Mouse (Mus musculus) embryo, embryonic 10.5 days (tissue): Measurements from ENCODE around the gene Dus3l.
A peak's percentile ranks its signal among the peaks of the same experiment; 100 is the strongest.

Source experiments
- DNase-seq: peaks from one replicate; pipeline ENCODE4 v3.0.0-alpha.2; 2015; ENCODE audit warnings: low spot score

Gene Dus3l

DNA sequence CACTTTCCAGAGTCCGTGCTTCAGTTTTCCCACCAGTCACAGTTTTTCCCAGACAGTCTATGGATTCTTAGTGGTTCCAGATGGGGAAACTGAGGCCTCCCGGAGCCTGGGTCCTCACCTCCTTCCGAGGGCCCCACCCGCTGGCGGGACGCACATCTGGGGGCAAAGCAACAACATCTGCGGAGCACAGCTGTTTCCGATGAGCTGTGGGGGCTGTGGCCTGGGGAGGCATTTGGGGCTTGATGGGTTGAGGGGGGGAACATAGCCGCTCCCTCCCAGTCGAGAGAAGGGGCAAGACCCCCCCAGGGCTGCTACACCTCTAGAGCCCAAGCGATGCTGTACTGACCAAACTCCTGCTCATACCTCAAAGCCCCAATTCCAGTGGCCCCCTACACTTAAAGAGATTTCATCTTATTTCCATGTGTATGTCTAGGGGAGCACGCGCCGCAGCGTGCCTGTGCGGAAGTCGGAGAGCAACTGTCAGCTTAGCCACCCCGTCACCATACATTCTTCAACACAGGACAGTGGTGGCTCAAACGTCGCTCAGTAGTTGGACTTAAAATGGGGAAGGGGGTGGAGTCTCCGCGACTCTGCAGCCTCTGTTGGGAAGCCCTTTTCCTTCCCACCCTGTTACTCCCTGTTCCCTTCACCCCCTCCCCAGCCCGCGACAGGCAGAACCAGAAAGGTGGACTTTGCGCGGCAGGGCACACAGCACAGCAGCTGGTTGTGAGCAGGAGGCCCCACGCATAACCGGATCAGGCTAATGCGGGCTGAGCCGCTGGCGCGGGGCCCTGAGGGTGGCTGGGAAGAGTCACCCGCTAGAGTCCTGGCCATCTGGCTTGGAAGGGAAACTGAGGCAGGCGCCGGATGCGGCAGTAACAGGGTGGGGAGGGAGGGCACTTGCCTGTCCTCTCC is 10.0 kb upstream of the Dus3l start:
- no peak for DNase-seq

DNA sequence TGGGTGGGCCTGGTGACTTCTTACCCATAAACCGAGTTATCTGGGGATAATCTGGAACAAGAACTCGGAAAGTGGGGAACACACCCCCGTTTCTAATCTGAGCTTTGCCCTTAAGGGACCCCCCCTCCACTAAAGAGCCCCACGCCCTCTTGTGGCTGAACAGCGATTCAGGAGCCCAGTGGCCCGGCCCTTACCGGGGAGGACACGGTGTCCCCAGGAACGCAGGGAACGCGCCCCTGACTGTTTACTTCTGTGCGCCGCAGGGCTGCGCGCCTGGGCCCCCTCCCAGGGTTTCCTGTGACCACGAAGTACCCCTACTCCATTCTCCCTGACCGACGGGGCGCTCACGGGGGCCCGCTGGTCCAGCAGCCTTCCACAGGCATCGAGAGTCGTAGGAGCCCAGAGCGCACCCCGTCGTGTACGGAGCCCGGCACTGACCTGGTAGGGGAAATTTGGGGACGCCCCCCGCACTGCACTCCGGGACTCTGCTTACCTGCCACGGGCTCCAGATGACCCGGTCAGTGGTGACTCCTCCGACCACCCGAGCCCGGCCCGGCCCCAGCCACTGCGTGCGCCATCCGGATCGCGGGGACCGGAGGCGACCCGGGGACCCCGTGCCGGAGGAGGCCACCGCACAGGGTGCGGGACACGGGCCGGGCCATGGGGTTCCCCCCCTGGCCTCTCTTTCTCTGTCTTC is 7.7 kb upstream of the Dus3l start:
- no peak for DNase-seq

DNA sequence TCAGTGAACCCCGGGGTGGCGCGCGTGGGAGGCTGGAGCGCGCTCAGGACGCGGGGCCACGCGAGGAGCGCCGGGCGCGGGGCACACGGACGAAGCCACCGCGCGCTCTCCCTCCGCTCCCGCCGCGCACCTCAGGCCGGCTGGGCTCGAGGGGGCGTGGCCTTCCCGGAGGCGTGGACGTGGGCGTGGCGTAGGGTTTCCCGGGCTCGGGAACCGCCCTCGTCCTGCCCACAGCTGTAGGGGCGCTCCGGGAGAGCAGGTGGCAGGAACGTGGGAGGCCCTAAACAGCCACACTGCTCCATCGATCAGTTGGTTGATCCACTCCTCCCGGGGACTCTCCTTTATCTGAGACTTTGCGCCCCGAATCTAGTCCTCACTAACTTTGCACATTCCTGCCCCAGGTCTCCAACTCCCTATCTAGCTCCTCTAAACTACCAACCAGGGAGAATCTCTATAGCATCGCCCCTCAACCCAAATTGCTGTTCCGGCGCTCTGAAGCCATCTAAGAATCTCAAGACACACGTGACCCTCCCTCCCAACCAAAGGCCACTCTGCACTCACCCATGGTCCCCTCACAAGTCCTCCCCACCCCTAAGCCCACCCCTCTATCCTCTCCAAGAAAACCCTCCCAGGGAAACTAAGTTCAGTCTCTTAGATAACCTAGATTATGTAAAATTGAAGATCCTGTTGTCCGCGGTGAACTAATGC is 7.0 kb upstream of the Dus3l start, which contains the start of gene Nrtn:
Nrtn (minus strand) TSS at position 115 of the 708 bp plus-strand sequence.
- peak; percentile 88 for DNase-seq

GRCm38 (mm10) chr17:56758132-56758531 is 6.4 kb upstream of the Dus3l start:
- DNase-seq = peak; percentile 63

DNA sequence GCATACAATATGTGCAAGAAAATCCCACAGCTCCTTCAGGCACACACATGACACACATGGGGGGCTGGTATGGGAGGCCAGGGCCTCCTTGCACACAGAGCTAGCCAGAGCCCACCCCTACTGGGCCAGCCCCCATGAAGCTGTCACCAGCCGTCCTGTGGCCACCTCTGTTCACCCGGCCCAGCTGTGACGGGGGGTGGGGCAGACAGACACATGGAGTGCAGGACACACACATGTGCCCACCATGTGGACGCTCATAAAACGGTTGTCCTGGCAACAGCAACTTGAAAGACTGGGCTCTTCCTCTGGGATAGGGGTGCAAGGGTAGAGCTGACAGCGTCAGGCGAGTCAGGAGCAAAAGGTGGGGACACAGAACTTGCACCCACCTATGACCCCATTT is 5.3 kb upstream of the Dus3l start:
- DNase-seq = peak; percentile 40

GRCm38 (mm10) chr17:56761077-56761476 is 3.5 kb upstream of the Dus3l start:
- no peak for DNase-seq

GRCm38 (mm10) chr17:56761991-56762410 is 2.6 kb upstream of the Dus3l start:
- DNase-seq = peak; percentile 93

DNA sequence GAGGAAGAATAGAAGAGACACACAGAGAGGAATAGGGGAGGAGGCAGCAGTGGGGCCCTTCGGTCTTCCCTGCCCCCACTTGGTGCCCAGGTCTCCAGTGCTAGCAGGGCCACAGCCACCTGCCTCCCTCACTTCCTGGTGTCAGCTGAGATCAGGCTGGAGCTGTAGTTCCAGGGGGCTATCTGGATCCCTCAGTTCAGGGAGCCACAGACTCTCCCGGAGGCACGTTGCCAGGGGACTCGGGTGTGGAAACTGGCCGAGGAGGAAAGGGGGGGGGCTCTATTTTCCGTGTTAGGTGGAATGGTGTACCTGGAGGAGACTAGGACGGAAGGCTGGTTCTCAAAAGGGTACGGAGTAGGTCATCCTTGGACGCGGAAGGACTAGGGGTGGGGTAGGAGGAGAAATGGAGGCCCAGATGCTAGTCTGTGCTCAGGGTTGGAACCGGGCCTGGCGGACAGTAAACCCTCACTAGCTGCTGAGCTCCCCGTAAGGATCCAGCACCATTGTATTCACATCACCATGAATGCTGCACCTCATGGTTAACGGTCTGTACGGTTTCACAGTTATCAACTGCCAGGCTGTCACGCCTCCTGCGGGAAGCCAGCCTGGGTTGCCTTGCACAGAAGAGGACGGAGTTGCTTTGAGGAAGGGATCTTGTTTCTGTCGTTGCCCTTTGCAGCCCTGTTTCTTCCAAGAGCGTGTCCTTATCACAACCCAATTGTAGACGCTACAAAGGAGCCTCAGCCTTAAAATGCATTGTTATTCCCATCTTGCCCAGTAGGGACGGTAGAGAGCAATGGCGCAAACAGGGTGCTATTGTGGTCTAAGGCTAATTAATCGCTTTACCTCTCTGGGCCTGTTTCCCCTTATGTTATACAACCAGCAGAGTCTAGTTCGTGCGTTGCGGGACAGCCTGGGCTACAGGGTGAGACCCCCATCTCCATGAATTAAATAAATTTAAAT is 1.5 kb upstream of the Dus3l start:
- DNase-seq = peak; percentile 80

- DNase-seq = no peak
These were observed 761 bp upstream of the Dus3l start for GRCm38 (mm10) chr17:56763741-56764250.

GRCm38 (mm10) chr17:56765431-56765830 is 874 bp downstream of the Dus3l start:
- DNase-seq = no peak

GRCm38 (mm10) chr17:56766631-56767405 is 2.3 kb downstream of the Dus3l start:
- no peak for DNase-seq

DNA sequence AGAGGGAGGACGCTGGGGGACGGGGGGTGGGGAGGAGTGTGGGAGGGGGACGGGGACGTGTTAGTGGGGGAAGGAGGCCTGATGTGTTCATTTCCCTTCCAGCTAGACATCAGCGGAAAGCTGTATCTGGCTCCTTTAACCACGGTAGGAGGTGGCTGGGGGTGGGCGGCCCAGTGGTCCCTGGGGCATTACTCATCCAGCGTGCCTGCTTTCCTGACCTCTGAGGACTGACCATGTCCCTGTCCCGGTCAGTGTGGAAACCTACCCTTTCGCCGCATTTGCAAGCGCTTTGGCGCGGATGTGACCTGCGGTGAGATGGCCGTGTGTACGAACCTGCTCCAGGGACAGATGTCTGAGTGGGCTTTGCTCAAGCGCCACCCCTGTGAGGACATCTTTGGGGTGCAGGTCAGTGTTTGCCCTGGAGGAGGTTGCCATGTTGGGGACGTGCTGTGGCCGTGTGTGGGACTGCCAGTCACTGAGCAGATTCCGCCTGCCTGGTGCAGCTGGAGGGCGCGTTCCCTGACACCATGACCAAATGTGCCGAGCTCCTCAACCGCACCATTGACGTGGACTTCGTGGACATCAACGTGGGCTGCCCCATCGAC is 3.1 kb downstream of the Dus3l start:
- DNase-seq = no peak

DNA sequence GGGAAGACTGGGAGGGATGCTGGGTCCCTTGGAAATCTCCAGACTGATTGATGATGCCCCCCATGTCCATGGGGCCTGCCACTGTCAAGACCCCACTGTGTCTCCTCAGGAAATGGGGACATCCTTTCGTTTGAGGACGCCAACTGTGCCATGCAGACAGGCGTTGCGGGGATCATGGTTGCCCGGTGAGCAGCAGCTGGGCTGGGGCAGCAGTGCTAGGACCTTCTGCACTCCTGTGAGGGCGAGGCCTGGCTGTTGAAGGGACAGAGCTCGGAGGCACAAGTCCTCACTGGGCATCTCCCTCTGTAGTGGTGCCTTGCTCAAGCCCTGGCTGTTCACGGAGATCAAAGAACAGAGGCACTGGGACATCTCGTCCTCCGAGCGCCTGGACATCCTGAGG is 4.4 kb downstream of the Dus3l start:
- DNase-seq = no peak

GRCm38 (mm10) chr17:56769950-56770349 is 5.4 kb downstream of the Dus3l start, which contains the start of gene Prr22:
Prr22 (plus strand) TSS chr17:56770250.
- DNase-seq = no peak

GRCm38 (mm10) chr17:56777568-56777967 is 13.0 kb downstream of the Dus3l start:
- no peak for DNase-seq

DNA sequence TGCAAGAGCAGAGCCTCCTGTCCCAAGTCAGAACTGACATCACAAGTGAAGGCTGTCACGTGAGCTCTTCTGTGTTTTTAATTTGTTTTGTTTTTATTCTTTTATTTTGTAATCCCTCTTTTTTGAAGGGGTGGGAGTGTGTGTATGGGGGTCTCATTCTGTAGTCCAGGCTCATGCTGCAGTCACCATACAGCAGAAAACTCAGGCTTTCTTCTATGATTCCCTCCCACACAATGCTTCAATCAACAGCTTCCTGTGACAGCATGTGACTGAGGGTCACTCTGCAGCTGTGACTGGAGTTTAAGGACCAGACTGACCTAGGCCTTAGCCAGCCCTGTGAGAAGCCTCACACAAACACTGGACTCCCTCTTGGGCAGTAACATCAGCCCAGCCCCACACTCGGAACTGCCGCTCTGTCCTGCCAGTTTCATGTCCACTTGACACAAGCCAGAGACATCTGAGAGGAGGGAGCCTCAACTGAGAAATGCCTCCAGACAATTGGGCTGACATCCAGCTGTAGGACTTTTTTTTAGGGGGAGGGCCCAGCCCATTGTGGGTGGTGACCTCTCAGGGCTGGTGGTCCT is 14.3 kb downstream of the Dus3l start:
- DNase-seq = peak; percentile 32

DNA sequence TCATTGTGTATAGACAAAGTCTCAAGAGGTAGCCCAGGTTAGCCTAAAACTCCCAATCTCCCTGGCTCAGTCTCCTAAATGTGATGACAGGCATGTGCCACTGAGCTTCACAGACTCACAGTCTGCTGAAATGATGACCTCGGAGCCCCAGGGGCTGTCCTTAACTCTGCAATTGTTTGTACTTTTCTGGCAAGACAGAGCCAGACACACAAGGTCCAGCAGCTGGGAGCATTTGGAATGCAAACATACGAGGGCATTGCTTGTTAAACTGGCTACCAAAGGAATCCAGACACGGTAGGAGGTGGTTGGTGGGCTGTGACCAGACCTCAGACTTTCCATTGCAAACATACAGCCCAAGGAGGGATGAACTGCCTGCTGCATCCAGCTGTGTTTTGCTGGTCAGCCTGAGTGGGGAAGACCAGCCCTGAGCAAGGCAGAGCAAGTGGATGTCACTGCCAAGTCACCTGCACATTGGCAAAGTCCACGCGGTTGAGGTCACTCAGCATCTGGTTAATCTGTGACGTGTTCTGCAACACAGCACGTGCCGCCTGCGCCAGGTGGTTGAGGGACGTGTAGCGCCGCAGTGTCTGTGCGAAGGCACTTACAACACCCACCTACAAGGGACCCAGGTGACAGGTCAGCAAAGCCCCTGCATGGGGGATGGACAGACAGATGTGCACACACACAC is 15.9 kb downstream of the Dus3l start:
- DNase-seq = no peak

- DNase-seq = no peak
These were observed 24.3 kb downstream of the Dus3l start for GRCm38 (mm10) chr17:56788886-56789285.

- no peak for DNase-seq
These were observed 24.7 kb downstream of the Dus3l start for GRCm38 (mm10) chr17:56789286-56789685.
